Mouse (Mus musculus) forebrain, embryonic 14.5 days (tissue): ENCODE measurements around the gene H2-Q1. TPM values are rescaled to one million over a fixed set of nuclear protein-coding genes. Genes with fewer than 3 reads are reported as not detected.
"Not testable (repeated sequence)": the region's sequence is repeated elsewhere in the genome, so short reads cannot be mapped to it uniquely, and the experiment has no call there.

Source experiments
- ATAC-seq: fragments of 200-750 bp; cut with Nextera tagmentation; 2 replicates; pipeline ENCODE4 v1.8.0; 2017; ENCODE audit warnings: mild to moderate bottlenecking, moderate library complexity
- DNase-seq: peaks from one replicate; pipeline ENCODE4 v3.0.0-alpha.2; 2015; ENCODE audit warnings: low spot score
- H3K27ac ChIP-seq: fragments of 300-500 bp; sonication (generic); 2 replicates; pipeline ENCODE4 v1.5.1; 2014; ENCODE audit warnings: low read depth, mild to moderate bottlenecking, control low read depth, low read length, moderate library complexity
- H3K27me3 ChIP-seq: fragments of 300-500 bp; sonication (generic); replicated peaks from 2 replicates; pipeline ENCODE4 v1.6.1; 2014; ENCODE audit warnings: low read length, control low read depth, mixed read lengths; ENCODE audit not compliant: control insufficient read depth, insufficient read depth
- H3K36me3 ChIP-seq: fragments of 300-500 bp; sonication (generic); 2 replicates; pipeline ENCODE4 v1.6.1; 2014; ENCODE audit warnings: low read length, control low read depth; ENCODE audit not compliant: control insufficient read depth, insufficient read depth
- H3K4me1 ChIP-seq: fragments of 300-500 bp; sonication (generic); 2 replicates; pipeline ENCODE4 v1.6.1; 2014; ENCODE audit warnings: antibody characterized with exemption, low read length, control low read depth; ENCODE audit not compliant: control insufficient read depth, insufficient read depth
- H3K4me2 ChIP-seq: fragments of 300-500 bp; sonication (generic); 2 replicates; pipeline ENCODE4 v1.6.1; 2014; ENCODE audit warnings: mild to moderate bottlenecking, control low read depth, low read length
- H3K4me3 ChIP-seq: fragments of 300-500 bp; sonication (generic); 2 replicates; pipeline ENCODE4 v1.5.1; 2014; ENCODE audit warnings: low read depth, low read length, control low read depth
- H3K9ac ChIP-seq: fragments of 300-500 bp; sonication (generic); 2 replicates; pipeline ENCODE4 v1.6.1; 2014; ENCODE audit warnings: mild to moderate bottlenecking, low read length, control low read depth, moderate library complexity
- H3K9me3 ChIP-seq: fragments of 300-500 bp; sonication (generic); replicated peaks from 2 replicates; pipeline ENCODE4 v1.6.1; 2016; ENCODE audit warnings: low read length, control low read depth, mixed read lengths; ENCODE audit not compliant: control insufficient read depth
- WGBS: fragments of 180-500 bp; shearing (Covaris S2); extraction: QIAGEN DNeasy Blood & Tissue Kit; methylation state at CpG from one replicate; pipeline ENCODE4 v1.1.7; 2014; 5-methylcytosine and 5-hydroxymethylcytosine counted together
- polyA plus RNA-seq: library from polyadenylated mRNA; unstranded; fragments of >200 nt; fragmentation: Nextera tagmentation; extraction: Ambion mirVana; gene quantifications from 2 replicates; pipeline ENCODE4 v1.2.1, GENCODE M21; 2014

H2-Q1 gene
- polyA plus RNA-seq: 0.46 TPM in 1 of 2 replicates, not detected in the other

DNA sequence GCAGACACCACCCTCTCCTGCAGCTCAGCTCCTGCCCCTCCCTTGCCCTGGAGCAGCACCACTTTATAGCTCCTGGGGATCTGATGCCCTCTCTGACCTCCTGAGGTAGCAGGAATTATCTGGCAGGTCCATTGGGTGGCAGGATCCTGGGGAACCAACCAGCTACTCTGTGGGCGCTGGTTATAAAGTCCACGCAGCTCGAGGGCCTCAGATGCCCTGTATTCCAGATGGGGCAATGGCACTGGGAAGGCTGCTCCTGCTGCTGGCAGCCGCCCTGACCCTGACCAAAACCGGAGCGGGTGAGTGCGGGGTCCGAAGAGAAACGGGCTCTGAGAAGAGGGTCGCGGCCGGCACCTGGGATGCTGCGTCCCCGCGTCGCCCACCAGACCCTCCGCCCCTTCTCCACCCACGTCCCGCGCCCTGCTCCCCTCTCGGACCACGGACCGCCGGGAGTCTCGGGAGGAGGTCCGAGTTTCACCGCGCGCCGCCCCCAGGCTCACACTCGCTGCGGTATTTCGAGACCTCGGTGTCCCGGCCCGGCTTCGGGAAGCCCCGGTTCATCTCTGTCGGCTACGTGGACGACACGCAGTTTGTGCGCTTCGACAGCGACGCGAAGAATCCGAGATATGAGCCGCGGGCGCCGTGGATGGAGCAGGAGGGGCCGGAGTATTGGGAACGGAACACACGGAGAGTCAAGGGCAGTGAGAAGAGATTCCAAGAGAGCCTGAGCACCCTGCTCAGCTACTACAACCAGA lies at the start of gene H2-Q1:
Gene H2-Q1, plus strand, starts transcription at position 79 of the 755 bp plus-strand sequence.
- no peak for DNase-seq
- H3K9me3 ChIP-seq: no peaks in the 10 kb centered on the region
- H3K27ac ChIP-seq: no peak within 1 kb of the TSS
- H3K4me3 ChIP-seq: peak within 1 kb of the TSS; percentile 22
- no peaks in the 10 kb centered on the region for H3K36me3 ChIP-seq
- peak within 1 kb of the TSS; percentile 46 for H3K9ac ChIP-seq
- peak within 1 kb of the TSS; percentile 45 for H3K4me2 ChIP-seq
- H3K27me3 ChIP-seq: peaks cover 34% of the 10 kb centered on the region
- WGBS: 1% methylated on average over 51 of the region's 55 CpGs
- ATAC-seq: no peak
- H3K4me1 ChIP-seq: no peaks in the 10 kb centered on the region

DNA sequence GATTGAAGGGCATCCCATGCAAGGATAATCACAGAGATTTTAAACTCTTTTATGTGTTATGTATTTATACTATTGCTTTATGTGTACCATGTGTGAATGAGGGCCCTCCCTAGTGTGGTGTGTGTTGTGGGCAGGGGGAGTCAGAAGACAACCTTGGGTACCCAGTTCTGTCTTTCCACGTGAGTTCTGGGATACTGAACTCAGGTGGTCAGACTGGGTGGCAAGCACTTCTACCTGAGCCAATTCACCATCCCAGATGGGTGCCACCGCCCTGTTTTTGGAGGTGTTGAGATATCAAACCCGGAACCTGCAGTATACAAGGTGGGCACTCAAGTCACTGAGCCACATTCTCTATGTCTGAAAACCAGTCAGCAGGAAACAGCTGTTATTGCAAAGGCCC lies 48.0 kb upstream of the H2-Q1 start:
- H3K27me3 ChIP-seq: no peaks in the 10 kb centered on the region
- no peaks in the 10 kb centered on the region for H3K36me3 ChIP-seq
- no peak overlapping the region for H3K27ac ChIP-seq
- no peak for DNase-seq
- no peaks in the 10 kb centered on the region for H3K4me1 ChIP-seq
- 75% methylated on average over 3 of the region's 3 CpGs for WGBS
- no peak overlapping the region for H3K4me2 ChIP-seq
- no peak for ATAC-seq
- H3K9ac ChIP-seq: no peak overlapping the region
- H3K4me3 ChIP-seq: no peak overlapping the region
- no peaks in the 10 kb centered on the region for H3K9me3 ChIP-seq

GRCm38 (mm10) chr17:35274770-35275169 lies 45.4 kb upstream of the H2-Q1 start:
- Histone ChIP-seq H3K27ac (no peak overlapping the region), H3K9ac (no peak overlapping the region), H3K27me3 (no peaks in the 10 kb centered on the region), H3K4me2 (no peak overlapping the region), H3K4me3 (no peak overlapping the region), H3K4me1 (no peaks in the 10 kb centered on the region), H3K9me3 (no peaks in the 10 kb centered on the region), H3K36me3 (no peaks in the 10 kb centered on the region)
- ATAC-seq (peak; percentile 67), DNase-seq (peak; percentile 83)
- WGBS: 5% methylated on average over 11 of the region's 11 CpGs

- no peak overlapping the region for H3K27ac ChIP-seq
- no peak for ATAC-seq
- no peaks in the 10 kb centered on the region for H3K27me3 ChIP-seq
- no peaks in the 10 kb centered on the region for H3K9me3 ChIP-seq
- no peak overlapping the region for H3K4me3 ChIP-seq
- H3K9ac ChIP-seq: no peak overlapping the region
- no peak overlapping the region for H3K4me2 ChIP-seq
- H3K36me3 ChIP-seq: no peaks in the 10 kb centered on the region
- no peak for DNase-seq
- WGBS: 32% methylated on average over 13 of the region's 13 CpGs
- H3K4me1 ChIP-seq: no peaks in the 10 kb centered on the region
Measured at GRCm38 (mm10) chr17:35276304-35276864, 43.8 kb upstream of the H2-Q1 start.

GRCm38 (mm10) chr17:35278049-35278448 lies 42.2 kb upstream of the H2-Q1 start:
- DNase-seq: no peak
- Histone ChIP-seq H3K4me1 (no peaks in the 10 kb centered on the region), H3K9me3 (no peaks in the 10 kb centered on the region), H3K4me2 (no peak overlapping the region), H3K27ac (no peak overlapping the region), H3K27me3 (no peaks in the 10 kb centered on the region), H3K4me3 (no peak overlapping the region), H3K9ac (no peak overlapping the region), H3K36me3 (no peaks in the 10 kb centered on the region)
- 91% methylated on average over 8 of the region's 8 CpGs for WGBS
- ATAC-seq: no peak

- no peaks in the 10 kb centered on the region for H3K36me3 ChIP-seq
- no peaks in the 10 kb centered on the region for H3K27me3 ChIP-seq
- H3K4me2 ChIP-seq: no peak overlapping the region
- 90% methylated on average over 13 of the region's 13 CpGs for WGBS
- H3K4me3 ChIP-seq: no peak overlapping the region
- no peaks in the 10 kb centered on the region for H3K4me1 ChIP-seq
- ATAC-seq: no peak
- H3K9me3 ChIP-seq: no peaks in the 10 kb centered on the region
- DNase-seq: no peak
- H3K27ac ChIP-seq: no peak overlapping the region
- no peak overlapping the region for H3K9ac ChIP-seq
Measured at GRCm38 (mm10) chr17:35278957-35279688, 41.1 kb upstream of the H2-Q1 start.

DNA sequence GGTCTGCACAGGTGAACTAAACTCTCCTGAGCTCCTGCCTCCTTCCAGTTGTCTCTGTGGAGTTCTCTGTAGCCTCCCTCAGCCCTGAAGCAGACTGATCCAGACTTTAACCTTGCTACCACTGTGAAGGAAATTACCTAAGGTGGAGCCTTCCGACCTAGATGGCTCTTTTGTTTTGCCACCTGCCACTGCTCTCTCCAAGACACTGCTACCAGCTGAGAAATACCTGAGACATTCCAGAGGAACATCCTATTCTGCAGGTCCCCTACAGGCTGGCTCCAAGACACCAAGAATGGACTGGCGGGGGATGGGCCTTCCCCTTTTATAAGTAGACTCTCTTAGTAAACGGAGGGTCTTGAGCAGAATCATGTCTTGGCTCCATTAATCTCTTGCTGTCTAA lies 39.9 kb upstream of the H2-Q1 start:
- DNase-seq: no peak
- Histone ChIP-seq H3K4me3 (no peak overlapping the region), H3K9ac (no peak overlapping the region), H3K27ac (no peak overlapping the region), H3K36me3 (no peaks in the 10 kb centered on the region), H3K9me3 (no peaks in the 10 kb centered on the region), H3K27me3 (no peaks in the 10 kb centered on the region), H3K4me2 (no peak overlapping the region), H3K4me1 (no peaks in the 10 kb centered on the region)
- ATAC-seq: no peak
- 79% methylated on average over 3 of the region's 3 CpGs for WGBS

DNA sequence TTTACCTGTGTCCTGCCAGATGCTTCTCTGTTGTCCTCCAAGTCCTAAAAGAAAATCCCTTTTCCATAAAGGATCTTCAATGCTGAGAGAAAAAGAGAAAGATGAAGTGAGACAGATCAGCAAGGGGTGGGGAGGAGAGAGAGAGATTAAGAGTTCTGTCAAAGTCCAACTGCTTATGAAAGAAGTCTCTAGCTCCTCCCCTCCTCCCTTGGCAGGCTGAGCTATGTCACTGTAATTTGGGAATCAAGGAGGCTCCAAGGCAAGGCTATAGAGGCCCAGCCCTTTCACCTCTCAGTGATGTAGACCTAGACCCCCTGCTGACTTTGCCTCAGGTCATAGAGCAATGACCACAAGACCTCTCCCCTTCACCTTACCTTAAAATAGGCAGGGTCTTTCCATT lies 34.8 kb upstream of the H2-Q1 start:
- no peak overlapping the region for H3K27ac ChIP-seq
- no peak overlapping the region for H3K4me2 ChIP-seq
- no peak overlapping the region for H3K9ac ChIP-seq
- no peaks in the 10 kb centered on the region for H3K9me3 ChIP-seq
- H3K36me3 ChIP-seq: no peaks in the 10 kb centered on the region
- no peak overlapping the region for H3K4me3 ChIP-seq
- H3K27me3 ChIP-seq: no peaks in the 10 kb centered on the region
- H3K4me1 ChIP-seq: no peaks in the 10 kb centered on the region
- DNase-seq: no peak
- ATAC-seq: no peak

GRCm38 (mm10) chr17:35295796-35296195 lies 24.4 kb upstream of the H2-Q1 start:
- not testable (repeated sequence) for H3K4me1 ChIP-seq, H3K27me3 ChIP-seq, H3K9me3 ChIP-seq, H3K4me2 ChIP-seq, H3K36me3 ChIP-seq, H3K4me3 ChIP-seq, H3K27ac ChIP-seq, ATAC-seq, H3K9ac ChIP-seq
- DNase-seq: peak; percentile 16
- 5% methylated on average over 5 of the region's 5 CpGs for WGBS
